Mouse (Mus musculus) left cerebral cortex, postnatal 36 days (tissue): Measurements from ENCODE around the gene Aktip. TPM values are rescaled to one million over a fixed set of nuclear protein-coding genes. Genes with fewer than 3 reads are reported as not detected.

Experiments
- DNase-seq, 2 experiments: peaks; one replicate each; pipeline ENCODE4 v3.0.0; 2021 to 2022; ENCODE audit warnings: low spot score in 2 of 2, mixed read lengths in 1 of 2
- intact Hi-C: fragments of 180-260 bp; cut with DNase I; formaldehyde crosslinking; loops from one replicate; pipeline ENCODE4 v1.15.1; 2025
- total RNA-seq, 2 experiments: library from RNA; stranded (reverse); gene quantifications; 2 replicates each; pipeline ENCODE4 v1.2.3; 2021

Aktip gene
- total RNA-seq, 2 experiments from 2014 or later: 117 to 118 TPM

- intact Hi-C loops: no loop called here
- DNase-seq: no peak
Observed at GRCm38 (mm10) chr8:91077077-91077867, 122.5 kb downstream of the Aktip start.

- peak; percentile 60 to 70 for DNase-seq
- intact Hi-C loops: no loop called here
Observed at GRCm38 (mm10) chr8:91070275-91070859, 129.4 kb downstream of the Aktip start.

- peak; percentile 97 to 98 for DNase-seq
- intact Hi-C loops: no loop called here
Observed at GRCm38 (mm10) chr8:91069834-91070233, 129.9 kb downstream of the Aktip start, which contains the start of gene Rbl2. Gene Rbl2, plus strand, starts transcription at chr8:91070057.

- no peak for DNase-seq
- intact Hi-C loops: no loop called here
Observed at GRCm38 (mm10) chr8:91069407-91069806, 130.4 kb downstream of the Aktip start.

GRCm38 (mm10) chr8:91065179-91065578 lies 134.6 kb downstream of the Aktip start:
- intact Hi-C loops: no loop called here
- no peak for DNase-seq

Other genes with a start within 250 kb of the Aktip start
- gene Rbl2, start 129.9 kb downstream of the Aktip start, total RNA-seq: 10 to 100 TPM; 35.5 to 45.7 TPM
- 10 to 100 TPM; 20.6 to 26.7 TPM for gene Rpgrip1l, start 113.3 kb upstream of the Aktip start, total RNA-seq
- 100 to 1,000 TPM; 153 to 156 TPM for gene Fto, start 113.5 kb upstream of the Aktip start, total RNA-seq